Mouse (Mus musculus) limb, embryonic 10.5 days (tissue): ENCODE results near the gene Angptl4. TPM values are rescaled to one million over a fixed set of nuclear protein-coding genes. Genes with fewer than 3 reads are reported as not detected.

Experiments used
- DNase-seq: peaks from one replicate; pipeline ENCODE4 v3.0.0-alpha.2; 2017; ENCODE audit warnings: low spot score
- H3K27ac ChIP-seq: fragments of 300-500 bp; sonication (generic); 2 replicates; pipeline ENCODE4 v1.5.1; 2016; ENCODE audit warnings: mild to moderate bottlenecking
- H3K27me3 ChIP-seq: fragments of 300-500 bp; sonication (generic); 2 replicates; pipeline ENCODE4 v1.6.1; 2016; ENCODE audit warnings: low read depth, mild to moderate bottlenecking; ENCODE audit not compliant: poor library complexity, severe bottlenecking
- H3K36me3 ChIP-seq: fragments of 300-500 bp; sonication (generic); 2 replicates; pipeline ENCODE4 v1.6.1; 2016; ENCODE audit warnings: mild to moderate bottlenecking, moderate library complexity
- H3K4me1 ChIP-seq: fragments of 300-500 bp; sonication (generic); 2 replicates; pipeline ENCODE4 v1.6.1; 2016
- H3K4me3 ChIP-seq: fragments of 300-500 bp; sonication (generic); 2 replicates; pipeline ENCODE4 v1.5.1; 2016; ENCODE audit warnings: mild to moderate bottlenecking, moderate library complexity
- H3K9me3 ChIP-seq: fragments of 300-500 bp; sonication (generic); replicated peaks from 2 replicates; pipeline ENCODE4 v1.6.1; 2016; ENCODE audit warnings: mild to moderate bottlenecking
- WGBS: fragments of 180-500 bp; shearing (Covaris S2); methylation state at CpG from one replicate; pipeline ENCODE4 v1.1.7; 2016; 5-methylcytosine and 5-hydroxymethylcytosine counted together
- polyA plus RNA-seq: library from polyadenylated mRNA; unstranded; fragments of >200 nt; fragmentation: Nextera tagmentation; extraction: Ambion mirVana; gene quantifications from 2 replicates; pipeline ENCODE4 v1.2.1, GENCODE M21; 2016

The Angptl4 gene
- polyA plus RNA-seq, 1 experiment from 2014 or later: 38.9 TPM

DNA sequence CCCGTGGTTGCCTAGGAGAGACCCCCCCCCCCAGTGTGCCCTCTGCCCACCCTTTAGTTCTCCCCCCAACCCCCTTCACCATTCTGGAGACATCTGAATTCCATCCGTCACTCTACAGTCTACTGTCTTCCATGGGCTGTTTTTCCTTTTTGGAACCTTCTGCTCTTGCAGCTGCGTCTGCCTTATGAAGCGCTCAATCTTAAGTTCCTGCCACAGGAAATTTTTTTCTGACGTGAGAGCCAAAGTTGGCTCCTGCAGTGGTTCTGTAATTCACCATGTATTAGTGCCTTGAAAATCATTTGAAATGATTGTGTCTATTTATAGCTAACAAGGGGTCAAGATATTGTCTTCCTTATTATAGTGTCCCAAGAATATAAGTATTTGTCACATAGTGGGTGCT is 35.0 kb upstream of the Angptl4 start:
- Histone ChIP-seq H3K4me1 (peaks cover 31% of the 10 kb centered on the region), H3K4me3 (peak overlapping the region; percentile 69), H3K9me3 (no peaks in the 10 kb centered on the region), H3K27me3 (0 out of 2 replicates have a peak, but pooled peaks cover 2% of the 10 kb centered on the region), H3K27ac (peak overlapping the region; percentile 92; the same call in 1 of the 2 replicates), H3K36me3 (peaks cover 45% of the 10 kb centered on the region)
- 81% methylated on average over 5 of the region's 5 CpGs for WGBS
- DNase-seq: no peak

DNA sequence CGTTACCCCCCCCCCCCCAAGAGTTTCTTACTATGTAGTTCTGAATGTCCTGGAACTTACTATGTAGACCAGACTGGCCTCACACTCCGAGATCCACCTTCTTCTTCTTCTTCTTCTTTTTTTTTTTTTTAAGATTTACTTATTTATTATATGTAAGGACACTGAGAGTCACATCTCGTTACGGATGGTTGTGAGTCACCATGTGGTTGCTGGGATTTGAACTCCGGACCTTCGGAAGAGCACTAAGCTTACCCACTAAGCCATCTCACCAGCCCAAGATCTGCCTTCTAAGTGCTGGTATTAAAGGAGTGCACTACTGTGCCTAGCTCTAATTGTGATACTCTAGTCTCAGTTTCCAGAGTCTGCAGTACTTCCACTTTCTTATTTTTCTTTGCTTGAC is 33.8 kb upstream of the Angptl4 start:
- DNase-seq: no peak
- H3K9me3 ChIP-seq: no peaks in the 10 kb centered on the region
- WGBS: 89% methylated on average over 6 of the region's 6 CpGs
- H3K36me3 ChIP-seq: peaks cover 32% of the 10 kb centered on the region
- H3K27ac ChIP-seq: no peak overlapping the region
- H3K4me3 ChIP-seq: no peak overlapping the region
- peaks cover 39% of the 10 kb centered on the region for H3K4me1 ChIP-seq
- H3K27me3 ChIP-seq: peaks cover 14% of the 10 kb centered on the region

DNA sequence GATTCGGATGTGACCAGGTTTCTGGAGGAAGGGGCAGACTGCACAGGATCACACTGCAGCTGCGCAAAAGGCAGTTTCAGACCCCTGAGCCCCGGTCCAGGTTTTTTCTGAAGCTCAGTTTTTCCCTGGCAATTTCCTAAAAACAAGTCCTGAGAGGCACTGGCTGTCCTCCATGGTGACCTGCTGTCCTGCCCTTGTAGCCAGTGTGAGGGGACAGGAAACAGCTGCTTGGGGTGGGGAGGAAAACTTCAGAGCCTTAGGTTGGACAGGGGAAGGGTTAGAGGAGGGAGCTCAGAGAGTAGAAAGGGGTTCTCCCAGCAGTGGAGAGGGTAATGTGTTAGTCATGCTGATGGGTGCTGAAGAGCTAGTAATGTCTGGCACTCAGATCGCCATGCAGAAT is 31.4 kb upstream of the Angptl4 start:
- Histone ChIP-seq H3K9me3 (no peaks in the 10 kb centered on the region), H3K4me1 (peaks cover 31% of the 10 kb centered on the region), H3K27me3 (peaks cover 14% of the 10 kb centered on the region), H3K4me3 (no peak overlapping the region), H3K36me3 (peaks cover 8% of the 10 kb centered on the region), H3K27ac (no peak overlapping the region)
- DNase-seq: no peak
- WGBS: 76% methylated on average over 4 of the region's 4 CpGs

DNA sequence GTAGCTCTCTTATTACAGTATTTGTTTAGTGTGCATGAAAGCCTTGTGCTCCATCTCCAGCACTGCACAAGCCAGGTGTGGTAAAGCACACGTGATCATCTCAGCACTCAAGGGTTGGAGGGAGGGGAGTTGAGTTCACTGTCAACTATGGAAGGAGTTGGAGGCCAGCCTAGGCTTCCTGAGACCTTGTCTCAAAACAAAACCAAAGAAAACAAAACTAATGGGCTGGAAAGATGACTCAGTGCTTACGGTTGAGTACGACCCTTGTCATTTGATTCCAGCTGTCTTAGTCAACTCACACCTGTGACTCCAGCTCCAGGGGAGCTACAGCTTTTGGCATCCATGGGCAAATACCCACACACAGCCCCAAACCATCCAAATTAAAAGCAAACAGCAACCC is 30.8 kb upstream of the Angptl4 start:
- no peaks in the 10 kb centered on the region for H3K9me3 ChIP-seq
- peaks cover 5% of the 10 kb centered on the region; the same call in 1 of the 2 replicates for H3K36me3 ChIP-seq
- H3K27me3 ChIP-seq: peaks cover 14% of the 10 kb centered on the region
- DNase-seq: no peak
- H3K27ac ChIP-seq: no peak overlapping the region
- peaks cover 30% of the 10 kb centered on the region for H3K4me1 ChIP-seq
- 69% methylated on average over 3 of the region's 3 CpGs for WGBS
- H3K4me3 ChIP-seq: no peak overlapping the region

DNA sequence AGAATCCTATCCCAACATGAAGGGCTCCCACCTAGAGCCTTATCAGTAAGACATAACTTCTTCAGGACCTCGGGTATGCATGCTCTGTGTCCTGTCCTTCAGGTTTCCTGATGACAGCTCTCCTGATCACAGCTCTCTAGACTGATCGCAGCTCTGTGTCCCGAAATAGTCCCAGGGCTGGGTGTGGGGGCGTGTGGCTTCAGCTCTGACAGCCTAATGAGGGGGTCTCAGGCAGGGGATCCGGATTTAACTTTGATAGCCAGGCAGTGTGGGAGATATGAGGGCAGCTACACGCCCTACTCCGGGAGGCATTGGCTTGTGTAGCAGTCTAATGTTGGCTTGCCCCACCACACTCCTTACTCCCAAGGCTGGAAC is 29.5 kb upstream of the Angptl4 start:
- Histone ChIP-seq H3K27ac (no peak overlapping the region), H3K9me3 (no peaks in the 10 kb centered on the region), H3K36me3 (peaks cover 5% of the 10 kb centered on the region; the same call in 1 of the 2 replicates), H3K27me3 (peaks cover 14% of the 10 kb centered on the region), H3K4me1 (peaks cover 22% of the 10 kb centered on the region), H3K4me3 (peak overlapping the region; percentile 65)
- WGBS: 24% methylated on average over 7 of the region's 7 CpGs
- no peak for DNase-seq

DNA sequence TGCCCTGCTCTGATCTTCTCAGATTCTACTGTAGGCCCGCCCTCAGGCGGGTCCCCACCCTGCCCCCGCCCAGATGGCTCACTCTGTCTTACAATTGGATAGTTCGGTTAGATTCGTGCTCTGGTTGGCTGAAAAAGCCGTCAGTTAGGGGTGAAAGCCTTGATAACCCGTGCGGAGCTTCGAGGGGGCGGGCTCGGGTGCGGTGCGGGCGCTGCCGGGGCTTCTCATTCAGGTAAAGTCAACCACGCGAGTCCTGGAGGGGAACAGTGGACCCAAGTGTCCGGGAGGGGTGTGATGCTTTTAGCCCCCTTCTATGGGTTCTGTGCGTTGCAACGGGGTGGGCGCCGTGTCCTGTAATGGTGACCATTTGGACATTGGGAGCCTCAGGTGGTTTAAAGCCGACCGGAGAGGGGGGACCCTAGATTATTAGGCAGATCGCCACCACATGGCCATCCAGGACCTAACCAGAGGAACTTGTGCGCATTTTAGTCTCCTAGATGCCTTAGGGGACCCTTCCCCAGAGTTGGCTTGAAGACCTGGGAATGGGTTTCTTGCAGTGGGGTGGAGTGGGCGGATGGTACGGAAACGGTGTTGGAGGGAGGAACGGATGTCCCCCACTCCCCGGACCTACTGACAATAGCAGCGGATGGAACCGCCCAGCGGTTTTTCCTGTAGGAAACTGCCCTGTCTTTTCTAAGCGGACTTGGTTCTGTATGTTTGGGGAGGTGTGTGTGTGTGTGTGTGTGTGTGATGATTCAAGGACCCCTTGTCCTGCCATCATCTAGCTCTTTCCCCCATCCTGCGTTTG is 28.9 kb upstream of the Angptl4 start, which contains the start of gene Kank3:
Gene Kank3, plus strand, starts transcription at position 186 of the 808 bp plus-strand sequence.
- DNase-seq: peak; percentile 93
- Histone ChIP-seq H3K27me3 (peaks cover 14% of the 10 kb centered on the region), H3K36me3 (0 out of 2 replicates have a peak, but pooled peaks cover 1% of the 10 kb centered on the region), H3K27ac (peak within 1 kb of the TSS; percentile 69; the same call in 1 of the 2 replicates), H3K4me1 (peaks cover 22% of the 10 kb centered on the region), H3K9me3 (no peaks in the 10 kb centered on the region), H3K4me3 (peak within 1 kb of the TSS; percentile 65)
- 1% methylated on average over 36 of the region's 36 CpGs for WGBS

DNA sequence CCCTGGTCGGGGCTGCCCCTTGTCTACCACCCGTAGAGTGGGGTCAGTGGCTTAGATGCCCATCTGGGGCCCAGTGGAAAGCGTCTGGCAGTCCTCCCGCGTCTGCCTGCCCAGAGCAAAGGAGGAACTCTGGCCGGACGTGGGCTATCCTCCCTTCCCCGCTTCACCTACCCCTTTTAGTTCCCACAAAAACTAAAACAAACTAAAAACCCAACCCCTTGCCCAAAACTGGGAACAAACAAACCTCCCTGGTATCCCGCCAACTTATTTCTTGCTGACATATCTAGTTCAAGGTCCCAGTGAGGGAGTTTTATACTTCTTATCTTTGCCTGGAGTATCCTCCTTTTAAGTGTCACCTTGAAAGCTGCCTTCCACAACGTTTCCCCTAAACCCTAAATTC is 26.6 kb upstream of the Angptl4 start:
- WGBS: 39% methylated on average over 10 of the region's 10 CpGs
- no peaks in the 10 kb centered on the region for H3K36me3 ChIP-seq
- H3K4me1 ChIP-seq: peaks cover 22% of the 10 kb centered on the region
- no peak for DNase-seq
- peaks cover 14% of the 10 kb centered on the region for H3K27me3 ChIP-seq
- no peaks in the 10 kb centered on the region for H3K9me3 ChIP-seq
- no peak overlapping the region for H3K27ac ChIP-seq
- no peak overlapping the region for H3K4me3 ChIP-seq

DNA sequence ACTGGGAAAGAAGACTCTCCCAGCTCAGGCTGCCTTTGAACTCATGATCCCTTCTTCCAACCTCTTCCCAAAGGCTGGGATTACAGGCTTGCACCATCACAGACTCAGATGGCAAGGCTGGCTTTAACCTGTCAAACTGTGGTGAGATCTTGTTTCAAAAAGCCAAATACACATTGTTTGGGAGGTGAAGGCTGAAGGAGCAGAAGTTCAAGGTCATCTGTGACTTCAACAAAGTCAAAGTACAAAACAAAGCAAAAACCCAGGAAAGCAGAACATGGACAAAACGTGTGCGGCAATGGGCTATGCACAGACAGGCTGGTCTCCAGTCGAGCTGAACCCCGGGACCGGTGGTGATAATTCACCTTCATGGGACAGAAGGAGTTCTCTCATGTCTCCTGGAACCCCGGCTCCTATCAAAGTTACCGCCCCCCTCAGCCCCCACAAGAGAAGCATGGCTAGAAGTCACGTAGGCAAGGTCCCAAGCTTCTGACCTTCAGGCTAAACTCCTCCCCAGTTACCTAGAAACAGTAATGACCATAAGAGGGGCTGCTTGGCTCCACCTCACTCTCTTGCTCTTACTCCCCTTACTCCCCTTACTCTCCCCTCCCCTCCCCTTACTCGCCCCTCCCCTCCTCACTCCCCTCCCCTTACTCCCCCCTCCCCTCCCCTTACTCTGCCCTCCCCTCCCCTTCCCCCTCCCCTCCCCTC is 25.7 kb upstream of the Angptl4 start:
- Histone ChIP-seq H3K4me3 (no peak overlapping the region), H3K36me3 (no peaks in the 10 kb centered on the region), H3K27me3 (peaks cover 14% of the 10 kb centered on the region), H3K9me3 (no peaks in the 10 kb centered on the region), H3K4me1 (peaks cover 17% of the 10 kb centered on the region), H3K27ac (no peak overlapping the region)
- WGBS: 56% methylated on average over 8 of the region's 9 CpGs
- DNase-seq: no peak

DNA sequence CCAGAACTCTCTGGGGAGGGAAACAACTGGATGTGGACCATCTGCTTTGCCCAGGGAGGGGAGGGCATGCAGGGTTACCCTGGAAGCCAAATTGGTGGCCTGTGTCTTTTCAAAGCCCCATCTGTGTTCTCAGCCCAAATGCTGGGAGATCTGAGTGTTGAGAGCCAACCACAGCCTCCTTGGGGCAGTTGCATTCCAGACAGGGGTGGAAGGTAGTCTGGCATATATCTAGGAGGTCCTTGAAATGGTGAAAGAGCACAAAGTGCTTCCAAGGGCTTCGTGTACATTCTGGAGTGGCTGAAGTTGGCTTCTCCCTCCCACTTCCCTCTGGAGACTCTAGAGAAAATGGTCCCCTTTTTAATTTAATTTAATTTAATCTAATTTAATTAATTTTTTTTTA is 23.1 kb upstream of the Angptl4 start:
- peaks cover 7% of the 10 kb centered on the region for H3K4me1 ChIP-seq
- no peak overlapping the region for H3K4me3 ChIP-seq
- DNase-seq: no peak
- no peak overlapping the region for H3K27ac ChIP-seq
- H3K9me3 ChIP-seq: no peaks in the 10 kb centered on the region
- no peaks in the 10 kb centered on the region for H3K27me3 ChIP-seq
- 65% methylated on average over 1 of the region's 1 CpGs for WGBS
- H3K36me3 ChIP-seq: no peaks in the 10 kb centered on the region

DNA sequence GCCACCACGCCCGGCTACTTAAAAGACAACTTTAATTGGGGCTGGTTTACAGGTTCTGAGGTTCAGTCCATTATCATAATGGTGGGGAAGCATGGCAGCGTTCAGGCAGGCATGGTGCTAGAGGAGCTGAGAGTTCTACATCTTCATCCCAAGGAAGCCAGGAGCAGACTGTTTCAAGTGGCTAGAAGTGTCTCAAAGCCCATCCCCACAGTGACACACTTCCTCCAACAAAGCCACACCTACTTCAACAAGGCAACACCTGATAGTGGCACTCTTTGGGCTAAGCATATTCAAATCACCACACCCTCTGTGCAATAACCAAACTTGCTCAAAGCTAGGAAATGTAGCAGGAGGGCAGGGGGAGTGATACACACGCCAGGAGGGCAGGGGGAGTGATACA is 22.6 kb upstream of the Angptl4 start:
- H3K27ac ChIP-seq: no peak overlapping the region
- H3K4me3 ChIP-seq: no peak overlapping the region
- H3K36me3 ChIP-seq: no peaks in the 10 kb centered on the region
- no peaks in the 10 kb centered on the region for H3K27me3 ChIP-seq
- 60% methylated on average over 4 of the region's 4 CpGs for WGBS
- no peaks in the 10 kb centered on the region for H3K9me3 ChIP-seq
- H3K4me1 ChIP-seq: peaks cover 7% of the 10 kb centered on the region
- no peak for DNase-seq

DNA sequence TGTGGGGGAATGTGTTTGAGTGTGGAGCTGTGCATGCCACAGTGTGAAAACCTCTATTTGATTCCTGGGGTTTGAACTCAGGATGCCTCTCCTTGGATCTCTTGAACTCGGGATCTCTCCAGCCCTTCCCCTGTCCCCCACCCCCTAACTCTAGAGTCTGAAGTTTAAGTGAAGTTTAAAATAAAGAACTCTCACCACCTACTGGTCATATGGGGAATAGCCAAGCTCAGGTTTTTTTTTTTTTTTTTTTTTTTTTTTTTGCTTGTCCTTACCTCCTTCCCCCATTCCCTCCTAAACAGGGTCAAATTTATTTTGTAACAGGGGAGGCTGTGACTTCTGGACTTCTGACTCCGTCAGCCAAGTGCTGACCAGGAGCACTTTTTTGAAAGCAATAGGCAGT is 20.6 kb upstream of the Angptl4 start:
- no peaks in the 10 kb centered on the region for H3K4me1 ChIP-seq
- H3K4me3 ChIP-seq: no peak overlapping the region
- no peaks in the 10 kb centered on the region for H3K9me3 ChIP-seq
- no peak for DNase-seq
- no peaks in the 10 kb centered on the region for H3K27me3 ChIP-seq
- 8% methylated on average over 2 of the region's 2 CpGs for WGBS
- no peaks in the 10 kb centered on the region for H3K36me3 ChIP-seq
- no peak overlapping the region for H3K27ac ChIP-seq

DNA sequence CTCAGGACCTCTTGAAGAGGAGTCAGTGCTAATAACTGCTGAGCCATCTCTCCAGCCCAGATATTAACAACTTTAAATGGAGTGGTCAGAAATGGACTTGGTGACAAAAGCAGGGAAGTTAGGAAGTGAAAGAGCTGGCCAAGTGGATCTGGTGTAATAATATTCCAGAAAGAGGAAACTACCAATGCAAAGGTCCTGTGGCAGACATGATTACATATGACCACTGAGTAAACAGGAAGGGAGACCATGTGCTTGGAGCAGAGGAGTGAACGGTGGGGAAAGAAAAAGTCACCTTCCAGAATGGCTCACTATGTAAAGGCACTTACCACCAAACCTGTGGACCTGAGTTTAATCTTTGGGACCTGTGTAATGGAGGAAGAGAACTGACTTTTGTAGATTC is 17.6 kb upstream of the Angptl4 start:
- no peaks in the 10 kb centered on the region for H3K9me3 ChIP-seq
- H3K27ac ChIP-seq: no peak overlapping the region
- no peak for DNase-seq
- no peaks in the 10 kb centered on the region for H3K4me1 ChIP-seq
- H3K4me3 ChIP-seq: no peak overlapping the region
- H3K27me3 ChIP-seq: no peaks in the 10 kb centered on the region
- H3K36me3 ChIP-seq: no peaks in the 10 kb centered on the region
- WGBS: 72% methylated on average over 1 of the region's 1 CpGs

DNA sequence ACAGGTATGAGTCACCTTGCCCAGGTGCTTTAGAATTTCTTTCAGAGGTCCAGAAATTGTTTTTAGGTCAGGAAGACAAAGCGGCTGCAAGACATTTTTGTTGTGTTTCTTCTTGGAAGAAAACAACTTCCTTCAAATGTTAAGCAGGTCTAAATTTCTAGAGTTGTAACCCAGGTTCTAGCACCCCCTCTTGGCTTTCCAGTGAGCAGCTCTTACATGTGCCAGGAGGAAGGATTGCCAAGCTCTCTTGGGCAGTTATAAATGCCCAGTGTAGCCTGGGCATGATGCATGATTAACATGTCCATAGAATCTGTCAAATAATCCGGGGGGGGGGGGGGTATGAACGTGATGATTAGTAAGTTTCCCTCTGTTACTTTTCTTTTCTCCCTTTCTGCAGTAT is 16.7 kb upstream of the Angptl4 start:
- 58% methylated on average over 3 of the region's 3 CpGs for WGBS
- no peaks in the 10 kb centered on the region for H3K9me3 ChIP-seq
- no peak for DNase-seq

More for the DNA sequence above, 16.7 kb upstream of the Angptl4 start:
- Histone ChIP-seq H3K4me3 (no peak overlapping the region), H3K27me3 (no peaks in the 10 kb centered on the region), H3K4me1 (no peaks in the 10 kb centered on the region), H3K27ac (no peak overlapping the region), H3K36me3 (no peaks in the 10 kb centered on the region)
